Mouse (Mus musculus) olfactory bulb, adult 2 months (tissue): Measurements from ENCODE around the gene Phactr4.

Experiments used
- CTCF ChIP-seq: fragments of 200-500 bp; IDR thresholded peaks from 2 replicates; pipeline ENCODE4 v1.5.1; 2012; ENCODE audit warnings: low read depth, mild to moderate bottlenecking, low read length, moderate library complexity; ENCODE audit not compliant: insufficient read depth
- POLR2A ChIP-seq: fragments of 200-500 bp; IDR thresholded peaks from 2 replicates; pipeline ENCODE4 v1.6.1; 2012; ENCODE audit warnings: mild to moderate bottlenecking, low read depth, low read length, moderate library complexity; ENCODE audit not compliant: insufficient read depth

- TF ChIP-seq CTCF, result no peak
- TF ChIP-seq POLR2A, result no peak
Observed at GRCm38 (mm10) chr4:132354571-132354970, 67.7 kb downstream of the Phactr4 start.
